Mouse (Mus musculus): ENCODE results near the gene Hist2h2bb. TPM values are rescaled to one million over a fixed set of nuclear protein-coding genes. Genes with fewer than 3 reads are reported as not detected.

Gene Hist2h2bb
- polyA plus RNA-seq, 1 experiment from 2014 or later: 34.9 TPM

Small RNA genes within 50 kb of the gene (microRNA-seq; reads per million reads assigned to microRNA genes)
- gene Gm44492: not detected
- not detected for gene Gm47311
- gene Gm47313: not detected

Other genes starting within 250 kb of the Hist2h2bb start
- 36.5 and 38.9 TPM in 2 replicates for gene Vps45, start 211.3 kb upstream of the Hist2h2bb start, polyA plus RNA-seq (2016; fragmentation: Nextera tagmentation; extraction: Ambion mirVana)
- gene Otud7b, start 165.2 kb upstream of the Hist2h2bb start, polyA plus RNA-seq (2016; fragmentation: Nextera tagmentation; extraction: Ambion mirVana): 18.7 and 23.3 TPM in 2 replicates
- gene Mtmr11, start 107.7 kb upstream of the Hist2h2bb start, polyA plus RNA-seq (2016; fragmentation: Nextera tagmentation; extraction: Ambion mirVana): 31.3 and 34.0 TPM in 2 replicates
- 178 and 209 TPM in 2 replicates for gene Sf3b4, start 97.4 kb upstream of the Hist2h2bb start, polyA plus RNA-seq (2016; fragmentation: Nextera tagmentation; extraction: Ambion mirVana)
- gene Sv2a, start 88.6 kb upstream of the Hist2h2bb start, polyA plus RNA-seq (2016; fragmentation: Nextera tagmentation; extraction: Ambion mirVana): 5.6 and 5.9 TPM in 2 replicates
- gene Bola1, start 50.0 kb upstream of the Hist2h2bb start, polyA plus RNA-seq (2016; fragmentation: Nextera tagmentation; extraction: Ambion mirVana): 54.6 and 56.3 TPM in 2 replicates
- 1.7 and 2.0 TPM in 2 replicates for gene Hist2h2ab, start 49.9 kb upstream of the Hist2h2bb start, polyA plus RNA-seq (2016; fragmentation: Nextera tagmentation; extraction: Ambion mirVana)
- gene Hist2h2ac, start 48.9 kb upstream of the Hist2h2bb start, polyA plus RNA-seq (2016; fragmentation: Nextera tagmentation; extraction: Ambion mirVana): 13.1 and 17.7 TPM in 2 replicates
- gene Hist2h2be, start 48.6 kb upstream of the Hist2h2bb start, polyA plus RNA-seq (2016; fragmentation: Nextera tagmentation; extraction: Ambion mirVana): 9.9 and 10.4 TPM in 2 replicates
- 9.0 and 11.9 TPM in 2 replicates for gene Hist2h3c2, start 30.6 kb upstream of the Hist2h2bb start, polyA plus RNA-seq (2016; fragmentation: Nextera tagmentation; extraction: Ambion mirVana)
- gene Hist2h2aa2, start 29.5 kb upstream of the Hist2h2bb start, polyA plus RNA-seq (2016; fragmentation: Nextera tagmentation; extraction: Ambion mirVana): 50.0 and 66.0 TPM in 2 replicates
- 17.4 and 36.2 TPM in 2 replicates for gene Hist2h2aa1, start 24.3 kb upstream of the Hist2h2bb start, polyA plus RNA-seq (2016; fragmentation: Nextera tagmentation; extraction: Ambion mirVana)
- 0.35 TPM in 1 of 2 replicates, not detected in the other for gene Hist2h3c1, start 23.1 kb upstream of the Hist2h2bb start, polyA plus RNA-seq (2016; fragmentation: Nextera tagmentation; extraction: Ambion mirVana)
- 19.4 and 26.5 TPM in 2 replicates for gene Hist2h4, start 6.4 kb upstream of the Hist2h2bb start, polyA plus RNA-seq (2016; fragmentation: Nextera tagmentation; extraction: Ambion mirVana)
- 95.3 and 139 TPM in 2 replicates for gene Hist2h3b, start 1.1 kb upstream of the Hist2h2bb start, polyA plus RNA-seq (2016; fragmentation: Nextera tagmentation; extraction: Ambion mirVana)
- 0.94 and 1.1 TPM in 2 replicates for gene Fcgr1, start 24.2 kb downstream of the Hist2h2bb start, polyA plus RNA-seq (2016; fragmentation: Nextera tagmentation; extraction: Ambion mirVana)
- gene BC107364, start 182.6 kb downstream of the Hist2h2bb start, polyA plus RNA-seq (2016; fragmentation: Nextera tagmentation; extraction: Ambion mirVana): not detected in 2 replicates